Mouse (Mus musculus): Measurements from ENCODE around the gene Tigd3. TPM values are rescaled to one million over a fixed set of nuclear protein-coding genes. Genes with fewer than 3 reads are reported as not detected.

Gene Tigd3
- polyA plus RNA-seq, 1 experiment from 2014 or later = 7.0 TPM

DNA sequence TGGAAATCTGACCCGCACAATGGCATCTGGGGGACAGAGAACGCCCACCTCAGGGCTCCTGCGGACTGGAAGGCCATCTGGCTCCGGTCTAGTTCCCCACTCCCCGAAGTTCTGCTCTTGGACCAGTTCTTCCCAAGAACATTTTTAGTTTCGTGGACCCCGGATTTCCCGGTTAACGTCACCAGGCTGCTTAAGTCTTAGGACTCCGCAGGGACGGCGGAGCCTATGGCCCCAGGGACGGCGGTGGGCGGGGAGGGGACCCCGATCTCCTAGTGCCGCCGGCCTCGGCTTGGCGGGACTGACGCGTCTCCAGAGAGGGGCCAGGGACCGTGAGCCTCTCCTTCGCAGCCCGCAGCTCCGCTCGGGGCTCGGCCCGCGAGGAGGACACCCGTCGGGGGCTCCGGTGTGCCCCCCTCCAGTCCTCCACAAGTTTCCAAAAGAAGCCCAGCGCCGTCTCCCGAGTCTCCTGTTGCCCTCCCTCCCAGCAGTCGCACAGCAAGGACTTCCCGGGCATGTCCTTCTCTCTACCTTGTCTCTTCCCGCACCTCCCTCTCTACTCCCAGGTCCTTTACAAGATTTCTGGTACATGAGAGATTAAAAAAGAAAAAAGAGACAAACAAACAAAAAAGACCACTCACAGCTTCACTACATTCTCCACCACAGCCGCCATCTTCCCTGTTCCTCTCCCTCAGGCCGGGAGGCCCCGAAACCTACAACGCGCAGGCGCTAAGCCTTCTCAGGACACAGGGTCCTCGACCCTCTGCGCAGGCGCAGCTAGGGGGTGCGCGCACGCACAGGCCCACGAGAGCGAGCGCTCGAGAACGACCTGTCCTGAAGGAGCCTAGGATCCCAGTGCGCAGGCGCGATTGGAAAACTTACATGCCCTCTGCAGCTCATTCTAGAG, 18.4 kb upstream of the Tigd3 start:
- H3K9me3 ChIP-seq (replicated peaks; ENCODE audit: control insufficient read depth, low read length) = no peaks in the 10 kb centered on the region
- H3K27ac ChIP-seq (ENCODE audit: low read depth, low read length) = peak overlapping the region; percentile 70
- H3K9ac ChIP-seq (ENCODE audit: low read length) = peak overlapping the region; percentile 90
- ATAC-seq = peak; percentile 97
- peak overlapping the region; percentile 98 for H3K4me3 ChIP-seq (ENCODE audit: low read depth, low read length)
- H3K36me3 ChIP-seq (ENCODE audit: control insufficient read depth, insufficient read depth, low read length) = peaks cover 10% of the 10 kb centered on the region; the same call in 1 of the 2 replicates
- H3K4me1 ChIP-seq (ENCODE audit: control insufficient read depth, insufficient read depth, low read length) = peaks cover 22% of the 10 kb centered on the region
- H3K4me2 ChIP-seq (ENCODE audit: low read length) = peak overlapping the region; percentile 88
- DNase-seq (ENCODE audit: low spot score) = peak; percentile 100
- no peaks in the 10 kb centered on the region for H3K27me3 ChIP-seq (replicated peaks; ENCODE audit: control insufficient read depth, insufficient read depth, low read length)
- under 1% methylated on average over 59 of the region's 59 CpGs for WGBS

DNA sequence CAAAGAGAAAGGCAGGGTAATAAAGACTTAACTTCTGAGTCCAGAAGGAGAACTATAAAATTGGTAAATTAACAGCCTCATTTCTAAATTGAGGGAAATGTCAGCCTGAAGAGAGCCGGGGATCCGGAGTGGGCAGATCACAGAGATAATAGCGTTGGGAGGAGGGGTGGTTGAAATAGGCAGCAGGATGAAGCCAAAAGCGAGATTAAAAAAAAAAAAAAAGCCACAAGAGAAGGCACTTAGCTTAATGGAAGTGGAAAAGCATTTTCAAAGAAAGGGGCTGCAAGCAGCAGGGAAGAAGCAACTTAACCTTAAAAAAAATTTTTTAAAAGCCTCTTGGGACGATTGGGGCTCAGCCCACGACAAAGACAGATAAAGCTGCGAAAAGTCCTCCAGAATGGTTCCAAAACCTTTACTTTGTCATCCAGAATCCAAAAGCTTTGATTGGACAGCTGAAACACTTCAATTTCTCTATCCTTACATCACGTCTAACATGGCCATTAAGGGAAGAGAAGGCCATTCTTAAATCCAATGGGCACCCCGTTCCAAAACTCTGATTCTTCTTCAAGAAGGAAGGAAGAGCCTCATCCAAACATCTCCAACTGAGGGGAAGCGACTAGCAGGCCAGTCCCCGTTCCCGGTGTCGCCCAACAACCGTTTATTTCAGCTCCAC, 17.6 kb upstream of the Tigd3 start:
- peaks cover 14% of the 10 kb centered on the region for H3K36me3 ChIP-seq (ENCODE audit: control insufficient read depth, insufficient read depth, low read length)
- 6% methylated on average over 14 of the region's 14 CpGs for WGBS
- peaks cover 22% of the 10 kb centered on the region for H3K4me1 ChIP-seq (ENCODE audit: control insufficient read depth, insufficient read depth, low read length)
- H3K27me3 ChIP-seq (replicated peaks; ENCODE audit: control insufficient read depth, insufficient read depth, low read length) = no peaks in the 10 kb centered on the region
- peak overlapping the region; percentile 70 for H3K27ac ChIP-seq (ENCODE audit: low read depth, low read length)
- H3K4me2 ChIP-seq (ENCODE audit: low read length) = peak overlapping the region; percentile 88
- H3K4me3 ChIP-seq (ENCODE audit: low read depth, low read length) = peak overlapping the region; percentile 98
- no peak for DNase-seq (ENCODE audit: low spot score)
- H3K9me3 ChIP-seq (replicated peaks; ENCODE audit: control insufficient read depth, low read length) = no peaks in the 10 kb centered on the region
- no peak for ATAC-seq
- H3K9ac ChIP-seq (ENCODE audit: low read length) = peak overlapping the region; percentile 90

- H3K27me3 ChIP-seq (replicated peaks; ENCODE audit: control insufficient read depth, insufficient read depth, low read length) = no peaks in the 10 kb centered on the region
- DNase-seq (ENCODE audit: low spot score) (no peak), ATAC-seq (no peak)
- peak overlapping the region; percentile 98 for H3K4me3 ChIP-seq (ENCODE audit: low read depth, low read length)
- no peaks in the 10 kb centered on the region for H3K9me3 ChIP-seq (replicated peaks; ENCODE audit: control insufficient read depth, low read length)
- peak overlapping the region; percentile 88 for H3K4me2 ChIP-seq (ENCODE audit: low read length)
- peaks cover 23% of the 10 kb centered on the region for H3K36me3 ChIP-seq (ENCODE audit: control insufficient read depth, insufficient read depth, low read length)
- no peak overlapping the region for H3K27ac ChIP-seq (ENCODE audit: low read depth, low read length)
- H3K9ac ChIP-seq (ENCODE audit: low read length) = peak overlapping the region; percentile 90
- WGBS = 54% methylated on average over 6 of the region's 6 CpGs
- H3K4me1 ChIP-seq (ENCODE audit: control insufficient read depth, insufficient read depth, low read length) = peaks cover 22% of the 10 kb centered on the region
Measured at GRCm38 (mm10) chr19:5910221-5910620, 16.3 kb upstream of the Tigd3 start.

DNA sequence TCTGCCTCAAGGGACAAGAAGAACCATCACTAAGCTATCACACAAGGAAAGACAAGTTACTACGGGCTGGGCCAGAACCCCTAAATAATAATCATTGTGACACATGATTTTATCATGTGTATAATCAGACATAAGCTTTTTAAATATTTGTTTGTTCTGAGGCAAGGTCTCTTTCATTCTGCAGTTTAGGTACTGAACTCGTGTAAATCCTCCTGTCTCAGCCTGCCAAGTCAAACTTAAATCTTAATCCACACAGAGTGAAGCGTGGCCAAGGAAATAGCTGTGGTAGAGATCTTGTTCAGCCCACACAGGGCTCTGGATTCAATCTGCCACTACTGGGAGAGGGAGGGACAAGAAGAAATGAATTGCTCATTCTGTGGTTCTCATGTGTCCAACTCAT, 13.3 kb upstream of the Tigd3 start:
- H3K9me3 ChIP-seq (replicated peaks; ENCODE audit: control insufficient read depth, low read length) = no peaks in the 10 kb centered on the region
- WGBS = 90% methylated on average over 3 of the region's 3 CpGs
- H3K4me2 ChIP-seq (ENCODE audit: low read length) = no peak overlapping the region
- DNase-seq (ENCODE audit: low spot score) = no peak
- peaks cover 16% of the 10 kb centered on the region for H3K4me1 ChIP-seq (ENCODE audit: control insufficient read depth, insufficient read depth, low read length)
- no peak for ATAC-seq
- H3K4me3 ChIP-seq (ENCODE audit: low read depth, low read length) = no peak overlapping the region
- H3K9ac ChIP-seq (ENCODE audit: low read length) = no peak overlapping the region
- no peak overlapping the region for H3K27ac ChIP-seq (ENCODE audit: low read depth, low read length)
- peaks cover 53% of the 10 kb centered on the region for H3K36me3 ChIP-seq (ENCODE audit: control insufficient read depth, insufficient read depth, low read length)
- H3K27me3 ChIP-seq (replicated peaks; ENCODE audit: control insufficient read depth, insufficient read depth, low read length) = no peaks in the 10 kb centered on the region

DNA sequence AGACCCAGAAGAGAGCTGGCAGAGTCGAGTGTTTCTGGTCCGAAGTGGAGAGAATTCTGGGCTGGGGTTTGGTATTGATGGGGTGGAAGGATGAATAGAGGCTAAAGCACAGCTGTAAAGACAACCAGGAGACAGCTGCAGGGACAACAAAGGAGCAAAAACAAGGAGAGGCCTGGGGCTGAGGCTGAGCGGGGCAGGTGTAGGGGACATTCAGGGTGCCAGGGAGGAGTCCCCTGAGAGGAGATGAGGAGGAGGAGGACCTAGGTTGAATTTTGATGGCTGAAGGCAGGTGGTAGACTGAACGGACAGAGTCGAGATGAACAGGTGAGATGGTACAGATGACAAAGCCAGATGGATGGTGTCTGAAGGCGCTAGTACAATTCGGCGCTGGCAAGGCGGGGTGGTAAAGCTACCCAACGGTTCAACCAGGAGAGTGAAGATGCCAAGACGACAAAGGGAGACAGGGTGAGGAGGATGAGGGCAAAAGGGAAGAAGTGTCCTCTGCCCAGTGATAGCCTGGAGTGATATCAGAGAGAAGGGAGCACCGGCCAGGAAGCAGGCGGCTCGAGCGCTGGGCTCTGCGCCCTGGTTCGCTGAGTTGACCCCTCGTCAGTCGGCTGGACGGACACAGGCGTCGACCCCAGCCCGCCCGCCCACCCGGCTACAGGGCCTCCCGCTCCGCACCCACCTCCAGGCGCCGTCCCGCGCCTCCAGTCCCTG, 507 bp downstream of the Tigd3 start:
- no peaks in the 10 kb centered on the region for H3K9me3 ChIP-seq (replicated peaks; ENCODE audit: control insufficient read depth, low read length)
- 8% methylated on average over 28 of the region's 31 CpGs for WGBS
- peak overlapping the region; percentile 80 for H3K4me2 ChIP-seq (ENCODE audit: low read length)
- peaks cover 41% of the 10 kb centered on the region for H3K36me3 ChIP-seq (ENCODE audit: control insufficient read depth, insufficient read depth, low read length)
- peak overlapping the region; percentile 91 for H3K9ac ChIP-seq (ENCODE audit: low read length)
- no peaks in the 10 kb centered on the region for H3K27me3 ChIP-seq (replicated peaks; ENCODE audit: control insufficient read depth, insufficient read depth, low read length)
- peak overlapping the region; percentile 70; the same call in 1 of the 2 replicates for H3K27ac ChIP-seq (ENCODE audit: low read depth, low read length)
- ATAC-seq (peak; percentile 44; the same call in 1 of the 2 replicates), DNase-seq (ENCODE audit: low spot score) (peak; percentile 28)
- peaks cover 16% of the 10 kb centered on the region for H3K4me1 ChIP-seq (ENCODE audit: control insufficient read depth, insufficient read depth, low read length)
- H3K4me3 ChIP-seq (ENCODE audit: low read depth, low read length) = peak overlapping the region; percentile 68

GRCm38 (mm10) chr19:5892735-5893134, 1.2 kb downstream of the Tigd3 start:
- Histone ChIP-seq H3K9ac (ENCODE audit: low read length) (peak overlapping the region; percentile 91), H3K4me1 (ENCODE audit: control insufficient read depth, insufficient read depth, low read length) (peaks cover 16% of the 10 kb centered on the region), H3K36me3 (ENCODE audit: control insufficient read depth, insufficient read depth, low read length) (peaks cover 37% of the 10 kb centered on the region), H3K27ac (ENCODE audit: low read depth, low read length) (no peak overlapping the region), H3K4me3 (ENCODE audit: low read depth, low read length) (peak overlapping the region; percentile 68; the same call in 1 of the 2 replicates), H3K4me2 (ENCODE audit: low read length) (peak overlapping the region; percentile 80), H3K27me3 (replicated peaks; ENCODE audit: control insufficient read depth, insufficient read depth, low read length) (no peaks in the 10 kb centered on the region), H3K9me3 (replicated peaks; ENCODE audit: control insufficient read depth, low read length) (no peaks in the 10 kb centered on the region)
- WGBS = 93% methylated on average over 13 of the region's 13 CpGs
- no peak for ATAC-seq
- no peak for DNase-seq (ENCODE audit: low spot score)

- H3K27me3 ChIP-seq (replicated peaks; ENCODE audit: control insufficient read depth, insufficient read depth, low read length) = no peaks in the 10 kb centered on the region
- 0 out of 2 replicates have a peak overlapping the region, but pooled peaks have one; percentile 13 for H3K9ac ChIP-seq (ENCODE audit: low read length)
- H3K36me3 ChIP-seq (ENCODE audit: control insufficient read depth, insufficient read depth, low read length) = peaks cover 33% of the 10 kb centered on the region
- WGBS = 92% methylated on average over 7 of the region's 7 CpGs
- H3K4me2 ChIP-seq (ENCODE audit: low read length) = no peak overlapping the region; the same call in 1 of the 2 replicates
- no peaks in the 10 kb centered on the region for H3K9me3 ChIP-seq (replicated peaks; ENCODE audit: control insufficient read depth, low read length)
- no peak for DNase-seq (ENCODE audit: low spot score)
- H3K4me3 ChIP-seq (ENCODE audit: low read depth, low read length) = no peak overlapping the region
- no peak for ATAC-seq
- H3K4me1 ChIP-seq (ENCODE audit: control insufficient read depth, insufficient read depth, low read length) = peaks cover 16% of the 10 kb centered on the region
- no peak overlapping the region for H3K27ac ChIP-seq (ENCODE audit: low read depth, low read length)
Measured at GRCm38 (mm10) chr19:5892262-5892661, 1.7 kb downstream of the Tigd3 start.

DNA sequence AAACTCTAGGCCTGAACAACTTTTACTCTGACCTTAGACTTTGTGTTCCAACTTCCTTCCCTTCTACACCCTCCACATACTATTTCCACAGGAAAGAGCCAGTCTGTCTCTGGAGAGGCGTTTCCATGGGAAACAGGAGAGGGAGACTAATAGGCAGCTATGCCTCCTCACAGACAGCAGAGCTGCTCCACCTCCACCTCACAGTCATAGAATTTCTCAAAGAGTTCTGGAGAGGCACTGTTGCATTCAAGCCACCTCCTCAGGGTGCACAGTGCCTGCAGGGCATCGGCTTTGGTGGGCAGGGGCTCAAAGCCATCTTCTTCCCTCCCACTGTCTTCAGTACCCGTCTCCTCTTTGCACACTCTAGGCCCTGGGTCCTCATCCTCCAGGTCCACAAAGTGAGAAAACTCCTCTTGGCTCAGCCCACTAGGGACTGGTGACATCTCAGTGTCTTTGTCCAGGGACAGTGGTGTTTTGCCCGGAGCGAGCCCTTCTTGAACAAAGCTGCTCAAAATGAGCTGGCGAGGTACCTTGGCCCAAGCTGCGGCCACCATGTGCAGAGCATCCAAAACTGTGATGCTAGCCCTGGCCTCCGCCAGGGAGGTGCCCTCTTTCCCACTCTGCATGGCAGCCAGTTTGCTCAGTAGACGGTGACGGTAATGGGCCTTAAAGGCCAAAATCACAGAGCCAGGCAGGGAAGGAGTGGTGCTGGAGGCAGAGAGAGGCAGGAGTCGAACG, 2.3 kb downstream of the Tigd3 start:
- 95% methylated on average over 12 of the region's 12 CpGs for WGBS
- Histone ChIP-seq H3K36me3 (ENCODE audit: control insufficient read depth, insufficient read depth, low read length) (peaks cover 29% of the 10 kb centered on the region), H3K9me3 (replicated peaks; ENCODE audit: control insufficient read depth, low read length) (no peaks in the 10 kb centered on the region), H3K9ac (ENCODE audit: low read length) (no peak overlapping the region), H3K4me2 (ENCODE audit: low read length) (no peak overlapping the region), H3K4me1 (ENCODE audit: control insufficient read depth, insufficient read depth, low read length) (peaks cover 16% of the 10 kb centered on the region), H3K27me3 (replicated peaks; ENCODE audit: control insufficient read depth, insufficient read depth, low read length) (no peaks in the 10 kb centered on the region), H3K4me3 (ENCODE audit: low read depth, low read length) (no peak overlapping the region), H3K27ac (ENCODE audit: low read depth, low read length) (no peak overlapping the region)
- DNase-seq (ENCODE audit: low spot score) (no peak), ATAC-seq (no peak)

All from forebrain, embryonic 14.5 days (tissue).